Mouse (Mus musculus) mouse trophoblast stem cell (cell line): ENCODE results near the gene Adprm.

ENCODE experiments used
- in situ Hi-C, 2 experiments: fragments of 300-500 bp; cut with MseI, MboI; formaldehyde crosslinking; loops; 2 replicates in 1 of 2; 3 replicates in 1 of 2; pipeline ENCODE4 v1.15.1; 2025

The Adprm gene

DNA sequence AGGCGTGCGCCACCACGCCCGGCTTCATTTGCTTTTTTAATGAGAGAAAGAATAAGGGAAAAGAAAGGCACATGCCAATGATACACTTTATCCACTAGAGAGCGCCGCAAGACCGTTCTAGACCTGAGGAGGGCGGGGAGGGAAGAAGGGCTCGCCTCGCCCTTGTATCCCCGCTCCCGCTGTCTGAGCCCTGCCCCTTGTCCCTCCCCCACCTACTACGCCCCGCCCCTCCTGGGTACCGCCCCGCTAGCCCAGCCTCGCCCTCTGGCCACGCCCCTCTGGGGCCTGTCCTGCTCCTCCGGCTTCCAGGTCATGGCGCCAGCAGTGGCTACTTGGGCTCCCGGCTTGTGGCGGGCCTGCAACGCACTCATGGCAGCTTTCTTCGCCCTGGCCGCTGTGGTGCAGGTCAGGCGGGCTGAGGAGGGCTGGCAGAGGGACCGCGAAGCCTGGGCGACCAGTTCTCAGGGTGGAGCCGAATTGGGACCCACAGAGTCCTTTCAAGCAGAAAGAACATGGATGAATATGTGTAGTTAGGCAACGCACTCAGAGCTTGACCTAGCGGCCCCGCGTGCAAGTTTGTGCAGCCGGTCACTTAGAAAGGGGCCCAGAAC, 27.4 kb downstream of the Adprm start, which contains the start of gene Tmem220:
Tmem220 (plus strand) TSS at position 288 of the 611 bp plus-strand sequence.
- in situ Hi-C loops, result loop anchor here (5.0 kb wide), 2 partner anchors 57 to 118 kb away; no protein-coding TSS in a partner anchor

DNA sequence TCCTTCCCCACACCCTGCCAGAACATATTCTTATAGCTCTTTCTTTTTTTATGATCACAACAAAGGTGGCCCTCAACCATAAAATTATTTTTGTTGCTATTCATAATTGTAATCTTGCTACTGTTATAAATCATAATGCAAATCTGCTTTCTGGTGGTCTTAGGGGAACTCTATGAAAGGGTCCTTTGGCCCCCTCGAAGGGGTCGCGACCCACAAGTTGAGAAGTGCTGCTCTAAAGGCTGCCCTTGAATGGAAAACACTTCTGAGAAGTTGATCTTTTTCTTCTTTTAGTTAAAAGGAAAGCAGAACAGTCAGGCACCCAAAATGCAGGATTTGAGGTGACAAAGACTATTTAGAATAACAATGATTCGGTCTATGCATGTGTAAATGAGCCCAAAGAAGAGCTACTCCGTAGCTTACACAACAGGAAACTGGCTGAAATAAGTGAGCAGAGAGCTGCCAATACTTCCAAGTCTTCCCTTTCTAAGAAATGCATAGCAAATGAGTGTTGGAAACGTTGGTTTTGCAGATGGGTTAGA, 28.5 kb downstream of the Adprm start:
- in situ Hi-C loops, result loop anchor here in 1 of 2 experiments (5.0 kb wide), 1 partner anchor 117 kb away; no protein-coding TSS in a partner anchor

DNA sequence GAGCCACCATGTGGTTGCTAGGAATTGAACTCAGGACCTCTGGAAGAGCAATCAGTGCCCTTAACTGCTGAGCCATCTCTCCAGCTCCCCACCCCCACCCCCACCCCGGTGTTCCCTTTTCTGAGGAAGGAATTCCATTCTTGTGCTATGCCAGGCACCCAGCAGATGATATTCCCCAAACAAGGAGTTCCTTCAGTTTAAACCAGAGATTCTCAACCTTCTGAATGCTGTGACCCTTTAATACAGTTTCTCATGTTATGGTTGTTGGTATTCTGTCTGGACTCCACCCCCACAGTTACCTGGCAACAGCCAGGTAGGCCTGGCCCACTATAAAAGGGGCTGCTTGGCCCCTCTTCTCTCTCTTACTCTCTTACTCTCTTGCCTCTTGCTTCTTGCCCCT, 29.2 kb downstream of the Adprm start:
- in situ Hi-C loops, result loop anchor here in 1 of 2 experiments (5.0 kb wide), 1 partner anchor 116 kb away; no protein-coding TSS in a partner anchor

DNA sequence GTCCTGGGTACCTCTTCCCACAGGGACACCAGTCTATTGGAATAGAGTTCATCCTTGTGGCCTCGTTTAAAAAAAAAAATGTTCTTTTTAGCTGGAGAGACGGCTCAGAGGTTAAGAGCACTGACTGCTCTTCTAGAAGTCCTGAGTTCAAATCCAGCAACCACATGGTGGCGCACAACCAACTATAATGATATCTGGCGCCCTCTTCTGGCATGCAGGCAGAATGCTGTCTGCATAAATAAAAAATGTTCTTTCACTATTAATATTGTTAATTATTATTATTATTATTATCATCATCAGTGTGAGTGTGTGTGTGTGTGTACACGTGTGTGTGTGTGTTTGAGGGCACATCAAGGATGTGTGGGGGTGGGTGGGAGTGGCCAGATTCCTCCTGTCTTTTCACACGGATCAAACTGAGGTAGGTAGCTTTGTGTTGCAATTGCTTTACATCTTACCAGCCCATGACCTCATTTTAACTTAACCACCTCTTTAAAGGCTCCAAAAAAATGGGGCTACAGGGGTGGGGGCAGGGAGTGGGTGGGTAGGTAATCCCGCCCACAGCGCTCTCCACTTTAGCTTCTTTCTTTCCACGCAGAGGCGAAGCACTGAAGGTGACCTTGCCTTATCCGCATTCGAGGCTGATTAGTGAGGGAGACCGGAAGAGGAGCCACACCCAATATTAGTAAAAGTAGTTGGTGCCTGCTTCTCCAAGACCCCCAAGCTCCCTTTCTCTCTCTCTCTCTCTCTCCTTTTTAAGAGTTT, 29.9 kb downstream of the Adprm start:
- in situ Hi-C loops, result loop anchor here in 1 of 2 experiments (5.0 kb wide), 1 partner anchor 115 kb away; no protein-coding TSS in a partner anchor

DNA sequence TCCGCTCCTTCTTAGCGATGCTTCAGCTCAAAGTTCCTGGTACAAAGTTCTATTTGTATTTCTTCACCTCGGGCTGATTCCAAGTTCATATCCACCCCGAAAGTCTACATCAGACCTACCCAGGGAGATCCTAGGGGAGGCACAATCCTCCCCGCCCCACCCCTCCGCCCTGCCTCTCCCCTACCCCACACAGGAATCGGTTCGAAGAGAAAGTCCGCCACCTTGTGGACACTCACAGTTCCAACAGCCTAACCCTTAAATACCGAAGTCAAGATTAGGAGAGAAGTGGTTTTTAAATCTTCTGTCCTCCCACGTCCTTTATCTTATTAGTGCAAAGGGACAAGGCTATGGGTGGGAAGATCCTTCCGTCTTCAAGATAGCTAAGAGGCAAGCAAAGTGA, 31.4 kb downstream of the Adprm start:
- in situ Hi-C loops, result loop anchor here in 1 of 2 experiments (5.0 kb wide), 1 partner anchor 114 kb away; no protein-coding TSS in a partner anchor

DNA sequence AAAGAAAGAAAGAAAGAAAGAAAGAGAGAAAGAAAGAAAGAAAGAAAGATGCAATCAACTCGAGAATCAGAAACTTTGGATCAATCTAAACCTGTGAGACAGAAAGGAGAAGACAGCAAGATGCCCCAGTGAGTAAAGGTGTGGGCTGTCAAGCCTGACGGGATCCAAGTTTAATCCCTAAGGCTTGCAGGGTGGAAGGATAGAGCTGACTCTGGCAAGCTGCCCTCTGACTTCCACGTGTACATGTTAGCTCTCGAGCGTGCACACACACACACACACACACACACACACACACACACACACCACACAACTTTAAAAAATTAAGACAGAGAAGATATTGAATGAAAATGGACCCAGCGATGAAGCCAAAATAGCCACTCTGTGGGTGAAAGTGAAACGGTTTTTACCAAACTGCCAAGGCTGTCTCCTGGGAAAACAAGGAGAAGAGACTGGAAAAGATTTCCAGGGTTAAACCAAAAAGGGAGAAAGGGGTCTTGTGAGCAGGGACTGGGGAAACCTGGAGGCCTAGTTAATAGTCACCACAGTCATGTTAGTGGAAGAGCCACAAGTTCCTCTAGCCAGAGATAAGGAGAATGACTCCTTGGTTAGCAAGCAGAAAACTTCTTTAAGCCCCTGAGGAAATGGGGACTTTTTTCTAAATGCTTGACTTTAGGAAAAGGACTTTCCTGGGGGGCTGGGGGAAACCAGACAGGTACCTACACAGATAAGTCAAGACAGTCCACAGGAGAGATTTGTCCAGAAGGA, 32.5 kb downstream of the Adprm start:
- in situ Hi-C loops, result loop anchor here in 1 of 2 experiments (5.0 kb wide), 1 partner anchor 113 kb away; no protein-coding TSS in a partner anchor

DNA sequence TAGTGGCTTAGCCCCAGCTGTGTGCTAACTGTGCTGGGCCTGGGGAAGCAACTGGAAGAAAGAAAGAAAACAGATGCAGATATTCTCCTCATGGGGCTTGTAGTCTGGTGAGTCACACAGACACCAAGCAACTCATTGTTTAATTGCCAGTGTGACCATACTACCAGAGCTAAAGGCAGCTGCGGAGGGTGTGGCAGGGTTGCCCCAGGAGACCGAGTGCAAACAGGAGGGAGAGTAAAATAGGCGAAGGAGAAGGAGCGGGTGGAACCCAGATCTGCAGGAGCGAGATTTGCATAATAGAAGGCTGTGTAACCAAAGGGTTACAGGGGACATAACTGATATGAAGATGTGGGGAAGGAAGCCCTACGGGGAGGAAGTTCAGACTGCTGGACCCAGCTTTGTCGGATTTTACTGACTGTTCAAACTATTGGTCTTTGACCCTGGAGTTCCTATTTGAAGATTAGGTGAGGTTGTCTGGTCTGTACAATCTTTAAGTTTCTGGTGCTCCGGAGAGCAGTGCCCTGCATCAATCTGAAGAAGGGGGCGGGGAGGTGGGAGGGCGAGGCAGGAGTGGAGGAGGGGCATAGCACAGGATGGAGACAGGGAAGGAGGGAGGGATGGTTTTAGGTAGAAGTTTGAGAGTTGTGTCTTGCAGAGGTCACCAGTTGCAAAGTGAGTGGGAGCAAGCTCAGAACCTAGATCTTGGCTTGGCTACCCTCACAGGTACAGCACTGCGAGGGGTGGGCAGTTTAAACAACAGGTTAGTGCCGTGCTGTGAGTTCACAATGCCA, 34.4 kb downstream of the Adprm start:
- in situ Hi-C loops, result no loop called here

DNA sequence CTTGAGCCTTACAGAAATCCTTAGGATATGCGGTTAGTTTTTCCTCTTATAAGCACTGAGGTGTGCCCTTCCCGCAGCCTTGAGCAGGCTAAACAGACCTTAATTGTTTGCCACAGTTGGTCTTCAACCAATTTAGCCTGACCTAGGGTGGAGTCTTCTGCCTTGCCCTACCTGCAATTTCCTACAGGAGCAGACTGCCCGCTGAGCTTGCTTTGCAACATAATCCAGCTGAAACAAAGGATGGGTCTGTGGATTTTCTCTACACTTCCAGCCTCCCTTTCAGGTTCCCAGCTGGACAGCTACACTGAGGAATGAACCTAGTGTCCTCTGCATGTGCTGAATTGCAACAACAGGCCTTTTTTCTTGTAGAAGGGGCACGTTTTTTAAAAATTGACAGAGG, 40.8 kb downstream of the Adprm start:
- in situ Hi-C loops, result loop anchor here in 1 of 2 experiments (5.0 kb wide), 1 partner anchor 104 kb away; no protein-coding TSS in a partner anchor

DNA sequence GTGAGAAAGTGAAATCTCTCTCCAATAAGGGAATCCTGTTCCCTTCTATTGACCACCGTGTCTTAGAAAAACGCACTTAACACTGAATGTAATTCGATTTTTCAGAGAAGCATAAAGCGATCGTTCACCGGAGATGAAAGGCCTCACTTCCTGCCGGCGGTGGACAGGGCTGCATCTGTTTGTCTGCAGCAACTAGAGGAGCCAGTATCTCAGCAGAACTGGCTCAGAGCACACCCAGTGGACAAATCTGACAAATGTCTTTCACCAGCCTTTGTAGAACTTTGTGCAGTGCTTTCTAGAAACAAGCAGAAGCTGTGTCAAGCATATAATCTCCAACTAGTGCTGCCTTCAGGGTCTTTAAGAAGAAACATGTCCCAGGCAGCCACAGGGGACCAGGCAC, 42.0 kb downstream of the Adprm start:
- in situ Hi-C loops, result loop anchor here in 1 of 2 experiments (5.0 kb wide), 1 partner anchor 103 kb away; no protein-coding TSS in a partner anchor

DNA sequence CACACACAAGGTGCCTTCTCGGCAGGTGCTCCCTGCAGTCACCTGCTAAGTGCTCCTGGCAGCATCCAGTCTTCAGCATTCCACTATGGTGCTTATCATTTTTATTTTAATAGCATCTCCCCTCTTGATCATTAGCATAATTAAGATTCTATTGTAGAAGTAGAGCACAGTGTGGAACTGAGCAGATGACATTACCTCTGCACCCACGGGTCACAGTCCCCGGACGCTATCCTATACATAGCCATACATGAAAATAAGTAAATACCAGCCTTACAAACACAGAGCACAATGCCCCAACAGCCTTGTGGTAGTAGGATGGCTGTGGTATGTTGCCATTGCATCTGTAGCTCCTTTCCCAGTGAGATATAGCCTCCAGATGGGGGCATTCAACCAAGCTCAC, 43.9 kb downstream of the Adprm start:
- in situ Hi-C loops, result no loop called here

DNA sequence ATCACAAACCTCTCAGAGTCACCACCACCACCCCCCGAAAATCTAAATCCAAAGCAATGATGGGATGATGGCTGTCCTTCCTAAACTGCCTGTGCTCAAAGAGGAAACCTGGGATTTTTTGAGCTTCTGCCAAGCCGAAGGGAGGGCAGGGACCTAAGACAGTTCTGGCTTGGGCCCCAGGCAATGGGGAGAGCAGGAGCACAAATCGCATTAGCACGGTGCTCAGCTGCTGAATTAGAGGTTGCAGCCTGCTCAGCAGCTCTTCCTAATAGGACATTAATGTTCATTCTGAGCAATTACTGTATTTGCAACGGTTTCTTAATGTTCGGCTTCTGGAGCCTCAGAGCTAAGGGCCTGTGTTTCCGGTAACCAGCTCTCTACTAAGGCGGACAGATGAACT, 44.4 kb downstream of the Adprm start:
- in situ Hi-C loops, result no loop called here

DNA sequence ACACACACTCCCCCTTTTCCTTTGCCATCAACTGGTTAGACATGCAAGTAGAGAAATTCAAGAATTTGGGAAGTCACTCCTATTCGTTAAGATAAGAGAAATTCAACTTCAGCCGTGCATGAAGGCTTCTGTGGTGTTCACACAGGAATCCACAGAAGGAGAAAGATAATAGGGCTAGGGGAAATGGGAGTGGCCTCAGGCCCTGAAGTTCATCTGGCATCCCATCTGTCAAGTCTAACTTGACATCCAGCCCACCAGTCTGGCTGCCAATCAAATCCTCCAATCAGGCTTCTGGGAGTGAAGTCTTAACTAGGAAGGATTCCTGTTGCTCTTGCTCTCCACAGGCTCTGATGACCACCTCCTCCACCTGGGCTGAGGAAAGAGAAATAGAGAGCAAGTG, 49.5 kb downstream of the Adprm start:
- in situ Hi-C loops, result no loop called here

DNA sequence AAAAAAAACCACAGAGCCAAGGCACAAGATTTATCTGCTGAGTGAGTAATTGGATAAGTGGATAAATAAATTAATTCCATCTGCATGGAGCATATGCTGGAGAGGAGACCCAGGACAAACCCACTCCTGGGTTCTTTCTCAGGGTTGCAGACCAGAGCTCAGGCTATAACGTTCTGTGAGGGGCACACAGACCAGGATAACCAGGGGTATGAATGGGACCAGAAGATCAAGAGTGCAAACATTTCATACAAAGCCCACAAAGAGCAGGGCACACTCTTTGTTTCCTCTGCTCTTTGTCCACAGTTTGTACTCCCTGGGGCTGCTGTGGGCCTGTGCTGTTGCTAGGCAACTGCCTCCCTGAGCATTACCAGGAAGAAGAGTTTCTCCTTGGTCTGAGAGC, 50.7 kb downstream of the Adprm start:
- in situ Hi-C loops, result no loop called here

DNA sequence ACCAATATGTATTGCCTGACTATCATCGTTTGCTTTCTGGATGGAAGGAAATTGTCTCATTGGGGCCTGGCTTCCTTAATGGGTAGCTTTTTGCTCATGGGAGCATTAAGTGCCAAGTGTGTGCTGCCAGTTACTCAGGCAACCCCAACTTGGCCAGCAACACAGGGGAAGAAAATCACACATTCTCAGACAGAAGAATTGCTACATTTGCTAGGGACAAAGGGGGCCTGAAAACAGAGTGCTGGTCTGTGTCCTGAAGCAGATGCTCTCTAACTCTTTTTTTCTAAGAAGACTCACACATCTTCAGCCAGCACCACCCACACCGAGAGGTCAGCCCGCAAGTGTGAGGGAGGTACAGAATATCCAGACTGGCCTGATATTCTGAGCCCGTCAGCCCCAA, 51.7 kb downstream of the Adprm start:
- in situ Hi-C loops, result no loop called here

DNA sequence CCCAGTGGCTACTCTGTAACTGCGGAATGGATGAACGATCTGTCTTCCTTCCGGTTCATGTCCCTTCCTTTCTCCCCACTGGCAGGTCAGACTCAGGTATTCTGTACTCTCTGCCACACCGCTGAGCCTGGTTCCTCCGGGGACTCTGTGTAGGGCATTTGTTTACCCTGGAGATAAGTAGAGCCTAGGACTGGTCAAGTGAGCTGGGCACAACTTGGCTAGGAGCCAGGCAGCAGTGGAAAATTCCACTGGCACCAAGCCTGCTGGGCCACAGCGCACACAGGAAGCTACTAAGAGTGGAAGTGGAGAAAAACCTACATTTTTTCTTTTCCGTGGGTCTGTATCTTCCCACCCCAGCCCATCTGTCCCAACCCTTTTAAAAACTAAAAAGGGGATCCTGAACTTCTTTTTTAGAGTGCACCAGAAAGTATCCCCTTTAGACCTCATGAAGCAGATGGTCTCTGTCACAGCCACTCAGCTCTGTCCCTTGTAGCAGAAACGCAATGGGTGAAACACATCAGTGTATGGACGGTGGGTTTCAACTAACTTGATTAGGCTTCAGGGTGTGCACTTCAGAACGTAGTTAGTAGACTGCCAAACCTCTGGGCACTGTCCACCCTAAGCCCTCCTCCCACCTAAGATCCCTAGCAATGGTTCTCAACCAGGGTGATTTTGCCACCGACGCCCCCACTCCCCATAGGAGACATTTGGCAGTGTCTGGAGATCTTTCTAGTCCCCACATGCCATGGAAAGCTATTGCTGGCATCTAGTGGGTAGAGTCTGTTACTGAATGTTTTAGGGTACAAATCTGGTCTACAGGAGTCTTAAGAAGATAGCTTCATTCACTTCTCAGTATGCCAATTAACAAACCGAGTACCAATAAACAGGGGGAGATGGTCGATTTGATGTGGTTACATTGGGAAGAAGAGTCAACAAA, 53.7 kb downstream of the Adprm start:
- in situ Hi-C loops, result no loop called here

DNA sequence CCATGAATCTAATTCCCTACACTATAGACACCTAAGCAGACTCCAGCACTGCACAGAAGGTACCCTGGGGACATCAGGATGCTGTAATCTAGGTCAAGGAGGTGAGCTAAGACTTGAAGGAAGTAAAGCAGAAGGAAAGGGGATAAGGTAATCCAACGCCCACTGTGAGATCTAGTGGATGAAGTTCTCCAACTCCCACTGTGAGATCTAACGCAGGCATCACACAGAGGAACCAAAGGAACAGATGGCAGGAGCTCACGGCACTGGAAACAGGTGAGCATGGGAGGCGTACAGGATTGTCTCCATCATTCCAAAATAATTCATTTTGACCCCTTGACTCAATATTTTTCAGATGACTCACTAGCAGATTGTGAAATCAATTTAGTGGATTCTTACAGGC, 55.9 kb downstream of the Adprm start:
- in situ Hi-C loops, result no loop called here

DNA sequence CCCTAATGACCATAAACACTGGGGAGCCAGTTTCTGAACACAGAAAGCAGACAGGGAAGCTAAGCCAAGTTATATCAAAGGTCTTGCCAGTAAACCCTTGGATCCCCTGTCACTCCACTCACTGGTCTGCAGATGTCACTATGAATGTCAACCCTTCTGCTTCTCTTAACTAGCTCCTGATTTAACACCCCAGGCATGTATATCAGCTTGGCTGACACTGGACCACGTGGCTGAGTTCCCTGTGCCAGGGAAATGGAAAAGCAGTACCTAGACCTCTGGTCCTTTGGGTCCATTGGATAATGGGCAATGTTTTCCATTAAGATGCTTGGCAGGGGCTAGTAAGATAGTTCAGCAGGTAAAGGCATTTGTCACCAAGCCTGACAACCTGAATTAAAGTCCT, 58.7 kb downstream of the Adprm start:
- in situ Hi-C loops, result no loop called here

DNA sequence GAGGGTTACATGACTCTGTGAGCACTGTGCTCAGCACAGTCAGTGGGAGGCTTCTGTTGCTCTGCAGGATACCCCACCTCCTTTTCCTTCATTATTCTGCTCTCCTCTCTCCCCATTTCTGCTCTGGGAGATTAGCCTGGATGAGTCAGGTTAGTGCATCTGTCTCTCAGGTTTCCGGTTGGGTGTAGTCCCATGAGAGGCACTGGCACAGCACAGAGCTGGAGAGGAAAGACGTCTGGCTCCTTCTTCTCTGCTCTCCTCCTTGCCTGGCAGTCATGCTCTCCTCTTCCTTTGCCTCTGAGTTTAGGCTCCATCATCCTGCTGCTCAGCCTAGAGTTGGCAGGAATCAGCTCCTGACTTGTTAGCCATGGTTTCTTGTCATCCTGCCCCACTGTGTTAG, 60.2 kb downstream of the Adprm start:
- in situ Hi-C loops, result no loop called here
